Mouse (Mus musculus) cerebellum, adult 2 months (tissue): ENCODE data around the gene Gprc5c. TPM values are rescaled to one million over a fixed set of nuclear protein-coding genes. Genes with fewer than 3 reads are reported as not detected.

Experiments
- DNase-seq, 2 experiments: peaks; one replicate each; pipeline ENCODE4 v3.0.0; 2021
- H3K27ac ChIP-seq: fragments of 200-500 bp; 2 replicates; pipeline ENCODE4 v1.5.1; 2012; ENCODE audit warnings: low read length, control low read depth, inconsistent platforms; ENCODE audit not compliant: insufficient read depth
- H3K27me3 ChIP-seq: fragments of 200-500 bp; 2 replicates; pipeline ENCODE4 v1.6.1; 2012; ENCODE audit warnings: inconsistent platforms, mild to moderate bottlenecking, low read length, moderate library complexity; ENCODE audit not compliant: control insufficient read depth, insufficient read depth
- H3K4me1 ChIP-seq: fragments of 200-500 bp; 2 replicates; pipeline ENCODE4 v1.6.1; 2011; ENCODE audit warnings: low read length; ENCODE audit not compliant: control insufficient read depth, insufficient read depth
- H3K4me3 ChIP-seq: fragments of 200-500 bp; replicated peaks from 2 replicates; pipeline ENCODE3; 2011; ENCODE audit warnings: mild to moderate bottlenecking, low read depth, low read length, control low read depth; ENCODE audit not compliant: insufficient read depth
- CTCF ChIP-seq: fragments of 200-500 bp; IDR thresholded peaks from 2 replicates; pipeline ENCODE4 v1.5.1; 2011; ENCODE audit warnings: low read depth, mild to moderate bottlenecking, control low read depth, low read length, moderate library complexity, borderline replicate concordance; ENCODE audit not compliant: insufficient read depth
- POLR2A ChIP-seq: fragments of 200-500 bp; IDR thresholded peaks from 2 replicates; pipeline ENCODE4 v1.6.1; 2011; ENCODE audit warnings: low read length, control low read depth, borderline replicate concordance; ENCODE audit not compliant: insufficient read depth
- WGBS: fragments of 180-500 bp; shearing (Covaris S2); methylation state at CpG from one replicate; pipeline ENCODE4 v1.1.7; 2018; 5-methylcytosine and 5-hydroxymethylcytosine counted together
- polyA plus RNA-seq: library from polyadenylated mRNA; depleted of rRNA; stranded (reverse); fragments of >200 nt; gene quantifications from 2 replicates; pipeline ENCODE4 v1.2.3, GENCODE M21; 2012

The Gprc5c gene
- polyA plus RNA-seq, 1 experiment = 62.9 TPM

GRCm38 (mm10) chr11:114873022-114873817, 22.3 kb downstream of the Gprc5c start:
- TF ChIP-seq CTCF = no peak
- TF ChIP-seq POLR2A = no peak
- H3K27ac ChIP-seq = no peak overlapping the region; the same call in 1 of the 2 replicates
- no peaks in the 10 kb centered on the region for H3K27me3 ChIP-seq
- 23% methylated on average over 6 of the region's 6 CpGs for WGBS
- DNase-seq = peak in 1 of 2 experiments; percentile 24
- H3K4me3 ChIP-seq = no peak overlapping the region
- H3K4me1 ChIP-seq = peaks cover 60% of the 10 kb centered on the region

- TF ChIP-seq CTCF (no peak), POLR2A (no peak)
- peaks cover 49% of the 10 kb centered on the region for H3K4me1 ChIP-seq
- 64% methylated on average over 9 of the region's 9 CpGs for WGBS
- no peaks in the 10 kb centered on the region for H3K27me3 ChIP-seq
- DNase-seq = no peak
- peak overlapping the region; percentile 76 for H3K27ac ChIP-seq
- H3K4me3 ChIP-seq = no peak overlapping the region
Observed at GRCm38 (mm10) chr11:114874226-114875145, 23.5 kb downstream of the Gprc5c start.

- DNase-seq = peak in 1 of 2 experiments; percentile 53
- Histone ChIP-seq H3K4me3 (no peak overlapping the region), H3K27ac (peak overlapping the region; percentile 76; the same call in 1 of the 2 replicates), H3K27me3 (no peaks in the 10 kb centered on the region), H3K4me1 (peaks cover 46% of the 10 kb centered on the region)
- 17% methylated on average over 9 of the region's 9 CpGs for WGBS
- TF ChIP-seq CTCF = no peak
- TF ChIP-seq POLR2A = no peak
Observed at GRCm38 (mm10) chr11:114875301-114875801, 24.4 kb downstream of the Gprc5c start.

- 79% methylated on average over 7 of the region's 7 CpGs for WGBS
- peaks cover 39% of the 10 kb centered on the region for H3K4me1 ChIP-seq
Observed at GRCm38 (mm10) chr11:114876176-114876575, 25.2 kb downstream of the Gprc5c start.

GRCm38 (mm10) chr11:114876621-114877020, 25.7 kb downstream of the Gprc5c start:
- 24% methylated on average over 2 of the region's 2 CpGs for WGBS
- H3K27ac ChIP-seq = peak overlapping the region; percentile 29; the same call in 1 of the 2 replicates
- H3K4me1 ChIP-seq = peaks cover 35% of the 10 kb centered on the region
- no peak overlapping the region for H3K4me3 ChIP-seq
- TF ChIP-seq POLR2A (no peak), CTCF (no peak)
- no peaks in the 10 kb centered on the region for H3K27me3 ChIP-seq
- no peak for DNase-seq

More at GRCm38 (mm10) chr11:114876176-114876575, 25.2 kb downstream of the Gprc5c start:
- no peaks in the 10 kb centered on the region for H3K27me3 ChIP-seq
- DNase-seq = peak in 1 of 2 experiments; percentile 30
- H3K4me3 ChIP-seq = no peak overlapping the region
- H3K27ac ChIP-seq = no peak overlapping the region
- no peak for TF ChIP-seq CTCF
- TF ChIP-seq POLR2A = no peak

- DNase-seq = peak; percentile 82 to 83
Observed at GRCm38 (mm10) chr11:114877145-114877544, 26.2 kb downstream of the Gprc5c start.

GRCm38 (mm10) chr11:114879666-114880065, 28.7 kb downstream of the Gprc5c start:
- Histone ChIP-seq H3K4me3 (no peak overlapping the region), H3K4me1 (peaks cover 28% of the 10 kb centered on the region), H3K27me3 (no peaks in the 10 kb centered on the region), H3K27ac (no peak overlapping the region)
- no peak for DNase-seq
- no peak for TF ChIP-seq POLR2A
- no peak for TF ChIP-seq CTCF
- 71% methylated on average over 2 of the region's 2 CpGs for WGBS

More at GRCm38 (mm10) chr11:114877145-114877544, 26.2 kb downstream of the Gprc5c start:
- Histone ChIP-seq H3K27me3 (no peaks in the 10 kb centered on the region), H3K27ac (no peak overlapping the region), H3K4me1 (peaks cover 32% of the 10 kb centered on the region), H3K4me3 (no peak overlapping the region)
- TF ChIP-seq POLR2A = no peak
- TF ChIP-seq CTCF = peak; percentile 91
- WGBS = 29% methylated on average over 3 of the region's 3 CpGs
